Mouse (Mus musculus): ENCODE measurements at regions not wholly inside any gene's neighbourhood (a gene's known extent, or its start where the extent isn't known, plus 50 kb on each side); places are given as distances from the start of the nearest gene placed in this dataset.
"Not testable (repeated sequence)": the region's sequence is repeated elsewhere in the genome, so short reads cannot be mapped to it uniquely, and the experiment has no call there.

DNA sequence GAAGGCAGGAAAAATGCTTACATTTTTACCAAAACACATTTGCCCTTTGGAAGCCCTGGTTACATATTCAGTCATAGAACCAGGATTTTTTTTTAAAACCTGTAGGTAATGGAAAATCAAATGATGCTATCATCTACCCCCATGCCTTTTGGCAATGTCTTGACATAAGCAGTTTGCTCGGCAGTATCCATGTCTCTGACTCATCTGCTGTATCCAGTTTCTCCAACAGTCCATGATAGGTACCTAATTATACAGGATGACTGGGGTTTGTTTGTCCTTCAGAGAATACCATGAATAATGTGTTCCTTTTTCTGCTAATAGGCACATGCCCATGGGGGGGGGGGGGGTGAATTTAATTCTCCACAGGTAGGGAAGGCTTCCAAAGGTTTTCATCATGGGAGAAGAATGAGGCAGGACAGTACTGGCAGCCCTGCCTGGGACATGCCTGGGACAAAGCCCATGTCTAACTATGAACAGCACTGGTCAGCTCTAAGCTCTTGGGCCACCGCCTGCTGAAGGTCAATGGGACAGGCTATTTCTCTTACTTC lies 122.9 kb downstream of the Cand1 start:
- TF ChIP-seq POLR2A (IDR thresholded peaks at IDR 0.05; ENCODE audit: insufficient read depth, low read depth, low read length): no peak
- no peak for TF ChIP-seq EP300 (IDR thresholded peaks at IDR 0.05; ENCODE audit: insufficient read depth, low read depth, low read length)
- no peak for TF ChIP-seq CTCF (IDR thresholded peaks at IDR 0.05)
- Histone ChIP-seq H3K9ac (ENCODE audit: low read depth, low read length) (no peak overlapping the region), H3K4me3 (no peak overlapping the region), H3K36me3 (ENCODE audit: control insufficient read depth, insufficient read depth, low read length) (no peaks in the 10 kb centered on the region), H3K4me1 (ENCODE audit: control insufficient read depth, insufficient read depth, low read length) (no peaks in the 10 kb centered on the region), H3K79me2 (replicated peaks; ENCODE audit: control insufficient read depth, insufficient read depth, low read length) (no peaks in the 10 kb centered on the region), H3K27me3 (ENCODE audit: control insufficient read depth, insufficient read depth, low read length) (no peaks in the 10 kb centered on the region), H3K27ac (no peak overlapping the region)
- 62% methylated on average over 2 of the region's 2 CpGs for WGBS
- intact Hi-C loops (cut with DNase I): no loop called here
- no peak for DNase-seq

DNA sequence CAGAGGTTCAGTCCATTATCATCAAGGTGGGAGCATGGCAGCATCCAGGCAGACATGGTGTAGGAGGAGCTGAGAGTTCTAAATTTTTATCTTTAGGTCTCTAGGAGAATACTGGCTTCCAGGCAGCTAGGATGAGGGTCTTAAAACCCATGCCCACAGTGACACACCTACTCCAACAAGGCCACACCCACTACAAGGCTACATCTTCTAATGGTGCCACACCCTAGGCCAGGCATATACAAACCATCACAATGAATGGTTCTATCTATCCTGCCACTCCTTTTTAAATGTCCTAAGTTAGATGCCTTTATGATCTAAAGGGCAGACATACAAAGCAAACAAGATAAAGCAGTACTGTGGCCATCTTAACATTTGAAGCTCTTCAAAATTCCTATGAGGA lies 124.7 kb downstream of the Cand1 start:
- H3K4me1 ChIP-seq (ENCODE audit: control insufficient read depth, insufficient read depth, low read length); H3K36me3 ChIP-seq (ENCODE audit: control insufficient read depth, insufficient read depth, low read length); H3K4me3 ChIP-seq; intact Hi-C loops (cut with DNase I); H3K27ac ChIP-seq; DNase-seq; H3K27me3 ChIP-seq (ENCODE audit: control insufficient read depth, insufficient read depth, low read length); H3K79me2 ChIP-seq (replicated peaks; ENCODE audit: control insufficient read depth, insufficient read depth, low read length); H3K9ac ChIP-seq (ENCODE audit: low read depth, low read length): not testable (repeated sequence)

DNA sequence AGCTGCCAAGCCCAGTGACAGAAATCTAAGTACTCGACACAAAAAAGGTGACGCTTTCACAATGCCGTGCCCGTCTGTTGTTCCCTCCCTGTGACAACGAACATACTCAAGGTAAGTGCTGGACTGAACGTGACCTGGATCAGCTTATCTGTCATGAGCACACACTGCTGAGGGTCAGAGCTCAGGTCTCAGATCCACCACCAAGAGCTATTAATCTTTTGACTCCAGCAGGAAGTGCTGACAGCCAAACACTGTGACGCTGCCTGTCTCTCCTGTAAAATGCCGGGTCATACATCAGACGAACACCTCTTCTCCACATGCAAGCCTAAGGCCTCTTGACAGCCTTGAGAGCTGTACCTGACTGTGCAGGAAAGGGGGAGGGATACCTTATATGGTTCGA lies 125.2 kb downstream of the Cand1 start:
- intact Hi-C loops (cut with DNase I): no loop called here
- 23% methylated on average over 10 of the region's 10 CpGs for WGBS
- H3K27ac ChIP-seq: no peak overlapping the region
- H3K9ac ChIP-seq (ENCODE audit: low read depth, low read length): no peak overlapping the region
- DNase-seq: no peak
- no peak overlapping the region for H3K4me3 ChIP-seq
- H3K79me2 ChIP-seq (replicated peaks; ENCODE audit: control insufficient read depth, insufficient read depth, low read length): no peaks in the 10 kb centered on the region
- no peak for TF ChIP-seq CTCF (IDR thresholded peaks at IDR 0.05)
- TF ChIP-seq EP300 (IDR thresholded peaks at IDR 0.05; ENCODE audit: insufficient read depth, low read depth, low read length): no peak
- TF ChIP-seq POLR2A (IDR thresholded peaks at IDR 0.05; ENCODE audit: insufficient read depth, low read depth, low read length): no peak
- H3K27me3 ChIP-seq (ENCODE audit: control insufficient read depth, insufficient read depth, low read length): no peaks in the 10 kb centered on the region
- no peaks in the 10 kb centered on the region for H3K36me3 ChIP-seq (ENCODE audit: control insufficient read depth, insufficient read depth, low read length)
- H3K4me1 ChIP-seq (ENCODE audit: control insufficient read depth, insufficient read depth, low read length): no peaks in the 10 kb centered on the region

DNA sequence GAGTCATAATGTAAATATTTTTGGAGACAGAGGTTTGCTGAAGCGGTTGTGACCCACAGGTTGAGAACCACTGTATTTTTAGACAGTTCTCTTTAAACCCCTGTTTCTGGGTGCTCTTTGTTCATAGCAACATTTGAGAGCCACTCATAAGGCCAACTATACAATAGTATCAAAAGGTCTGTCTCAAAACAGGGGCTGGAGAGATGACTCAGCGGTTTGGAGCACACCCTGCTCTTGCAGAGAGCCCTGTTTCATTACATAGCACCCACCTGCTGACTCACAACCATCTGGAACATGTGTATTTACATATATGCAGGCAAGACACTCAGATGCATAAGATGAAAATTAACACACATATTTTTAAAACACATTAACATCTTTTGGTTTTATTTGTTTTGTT lies 128.0 kb downstream of the Cand1 start:
- DNase-seq: no peak
- no peak overlapping the region for H3K27ac ChIP-seq
- no peak overlapping the region for H3K4me3 ChIP-seq
- no peak for TF ChIP-seq CTCF (IDR thresholded peaks at IDR 0.05)
- no peak for TF ChIP-seq EP300 (IDR thresholded peaks at IDR 0.05; ENCODE audit: insufficient read depth, low read depth, low read length)
- no peak for TF ChIP-seq POLR2A (IDR thresholded peaks at IDR 0.05; ENCODE audit: insufficient read depth, low read depth, low read length)
- H3K79me2 ChIP-seq (replicated peaks; ENCODE audit: control insufficient read depth, insufficient read depth, low read length): no peaks in the 10 kb centered on the region
- H3K27me3 ChIP-seq (ENCODE audit: control insufficient read depth, insufficient read depth, low read length): no peaks in the 10 kb centered on the region
- H3K4me1 ChIP-seq (ENCODE audit: control insufficient read depth, insufficient read depth, low read length): no peaks in the 10 kb centered on the region
- no peak overlapping the region for H3K9ac ChIP-seq (ENCODE audit: low read depth, low read length)
- intact Hi-C loops (cut with DNase I): no loop called here
- WGBS: 74% methylated on average over 2 of the region's 2 CpGs
- no peaks in the 10 kb centered on the region for H3K36me3 ChIP-seq (ENCODE audit: control insufficient read depth, insufficient read depth, low read length)

DNA sequence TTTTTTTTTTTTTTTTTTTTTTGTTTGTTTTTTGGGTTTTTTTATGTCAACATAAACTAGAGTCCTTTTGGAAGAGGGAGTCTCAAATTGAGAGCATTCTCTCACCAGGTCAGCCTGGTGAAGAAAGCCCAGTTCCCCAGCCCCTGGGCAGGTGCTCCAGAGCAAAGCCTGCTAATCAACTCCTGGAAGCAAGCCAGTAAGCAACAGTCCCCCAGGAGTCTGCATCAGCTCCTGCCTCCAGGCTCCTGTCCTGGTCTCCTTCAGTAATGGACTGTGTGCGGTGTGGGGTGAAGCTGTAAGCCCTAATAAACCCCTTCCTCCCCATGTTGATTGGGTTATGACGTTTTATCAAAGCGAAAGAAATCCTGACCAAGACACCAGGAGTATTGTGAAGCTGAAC lies 128.4 kb downstream of the Cand1 start:
- intact Hi-C loops (cut with DNase I): no loop called here
- no peak for DNase-seq
- no peaks in the 10 kb centered on the region for H3K4me1 ChIP-seq (ENCODE audit: control insufficient read depth, insufficient read depth, low read length)
- 66% methylated on average over 3 of the region's 3 CpGs for WGBS
- no peak overlapping the region for H3K27ac ChIP-seq
- H3K79me2 ChIP-seq (replicated peaks; ENCODE audit: control insufficient read depth, insufficient read depth, low read length): no peaks in the 10 kb centered on the region
- H3K36me3 ChIP-seq (ENCODE audit: control insufficient read depth, insufficient read depth, low read length): no peaks in the 10 kb centered on the region
- no peaks in the 10 kb centered on the region for H3K27me3 ChIP-seq (ENCODE audit: control insufficient read depth, insufficient read depth, low read length)
- H3K9ac ChIP-seq (ENCODE audit: low read depth, low read length): no peak overlapping the region
- H3K4me3 ChIP-seq: no peak overlapping the region
- TF ChIP-seq POLR2A (IDR thresholded peaks at IDR 0.05; ENCODE audit: insufficient read depth, low read depth, low read length): no peak
- TF ChIP-seq CTCF (IDR thresholded peaks at IDR 0.05): no peak
- TF ChIP-seq EP300 (IDR thresholded peaks at IDR 0.05; ENCODE audit: insufficient read depth, low read depth, low read length): no peak

DNA sequence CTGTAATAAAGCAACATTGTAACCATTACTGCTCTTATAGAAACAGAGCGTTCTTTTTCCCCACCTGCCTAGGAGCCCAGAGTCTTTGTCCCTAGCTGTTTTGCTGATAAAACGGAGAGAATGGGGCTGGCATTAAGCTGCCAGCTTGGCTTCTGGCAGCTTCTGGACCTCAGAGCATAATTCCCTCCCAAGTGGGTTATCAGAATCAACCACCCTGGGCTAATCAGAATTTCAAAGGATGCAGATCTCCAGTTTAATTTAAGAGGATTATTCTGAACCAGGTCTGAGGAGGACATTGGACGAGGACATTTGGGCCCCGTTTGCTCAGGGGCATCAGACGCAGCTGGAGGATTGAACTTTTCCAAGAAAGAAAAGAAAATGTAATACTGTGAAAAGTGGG lies 129.2 kb downstream of the Cand1 start:
- H3K36me3 ChIP-seq (ENCODE audit: control insufficient read depth, insufficient read depth, low read length): no peaks in the 10 kb centered on the region
- H3K79me2 ChIP-seq (replicated peaks; ENCODE audit: control insufficient read depth, insufficient read depth, low read length): no peaks in the 10 kb centered on the region
- no peaks in the 10 kb centered on the region for H3K4me1 ChIP-seq (ENCODE audit: control insufficient read depth, insufficient read depth, low read length)
- no peak overlapping the region for H3K27ac ChIP-seq
- H3K9ac ChIP-seq (ENCODE audit: low read depth, low read length): no peak overlapping the region
- 69% methylated on average over 5 of the region's 5 CpGs for WGBS
- TF ChIP-seq EP300 (IDR thresholded peaks at IDR 0.05; ENCODE audit: insufficient read depth, low read depth, low read length): no peak
- TF ChIP-seq POLR2A (IDR thresholded peaks at IDR 0.05; ENCODE audit: insufficient read depth, low read depth, low read length): no peak
- no peak for TF ChIP-seq CTCF (IDR thresholded peaks at IDR 0.05)
- H3K27me3 ChIP-seq (ENCODE audit: control insufficient read depth, insufficient read depth, low read length): no peaks in the 10 kb centered on the region
- intact Hi-C loops (cut with DNase I): no loop called here
- no peak overlapping the region for H3K4me3 ChIP-seq
- DNase-seq: no peak

Data from heart, adult 2 months (tissue).